Mouse (Mus musculus): ENCODE measurements around the gene Ubiad1.

The Ubiad1 gene

DNA sequence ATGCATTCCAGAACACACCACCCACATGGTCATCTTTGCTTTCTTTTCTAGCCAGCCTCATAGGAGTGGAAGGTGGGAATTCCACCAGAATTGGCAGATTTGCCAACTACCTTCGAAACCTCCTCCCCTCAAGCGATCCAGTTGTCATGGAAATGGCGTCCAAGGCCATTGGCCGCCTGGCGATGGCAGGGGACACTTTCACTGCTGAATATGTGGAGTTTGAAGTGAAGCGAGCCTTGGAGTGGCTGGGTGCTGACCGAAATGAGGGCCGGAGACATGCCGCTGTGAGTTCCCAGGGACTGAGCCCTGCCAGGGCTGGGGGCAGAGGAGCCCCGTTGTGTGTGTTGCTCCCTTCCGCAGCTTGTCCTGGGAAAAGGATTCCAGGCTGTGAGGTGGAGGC, 9.1 kb upstream of the Ubiad1 start:
- no peak for DNase-seq (ENCODE audit: low spot score in 2 of 2)

DNA sequence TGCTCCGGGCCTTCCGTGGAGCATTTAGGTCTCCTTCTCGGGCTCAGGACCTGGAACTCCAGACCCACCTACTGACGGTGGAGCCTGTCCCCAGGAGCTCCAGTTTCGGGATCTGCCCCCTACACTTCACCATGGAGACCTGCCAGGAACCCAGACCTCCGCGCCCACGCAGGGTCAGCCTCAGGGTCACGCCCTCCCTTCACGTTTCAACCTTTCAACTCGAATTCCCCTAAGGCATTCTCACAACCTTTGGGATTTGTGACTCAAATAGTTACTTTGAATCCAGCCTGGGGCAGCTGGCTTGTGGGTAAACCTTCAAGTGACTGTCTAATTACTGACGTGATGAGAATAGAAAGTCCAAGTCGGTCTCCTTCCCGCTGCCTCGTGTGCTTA, 4.3 kb upstream of the Ubiad1 start:
- peak in 1 of 2 experiments; percentile 21 for DNase-seq (ENCODE audit: low spot score in 2 of 2)

DNA sequence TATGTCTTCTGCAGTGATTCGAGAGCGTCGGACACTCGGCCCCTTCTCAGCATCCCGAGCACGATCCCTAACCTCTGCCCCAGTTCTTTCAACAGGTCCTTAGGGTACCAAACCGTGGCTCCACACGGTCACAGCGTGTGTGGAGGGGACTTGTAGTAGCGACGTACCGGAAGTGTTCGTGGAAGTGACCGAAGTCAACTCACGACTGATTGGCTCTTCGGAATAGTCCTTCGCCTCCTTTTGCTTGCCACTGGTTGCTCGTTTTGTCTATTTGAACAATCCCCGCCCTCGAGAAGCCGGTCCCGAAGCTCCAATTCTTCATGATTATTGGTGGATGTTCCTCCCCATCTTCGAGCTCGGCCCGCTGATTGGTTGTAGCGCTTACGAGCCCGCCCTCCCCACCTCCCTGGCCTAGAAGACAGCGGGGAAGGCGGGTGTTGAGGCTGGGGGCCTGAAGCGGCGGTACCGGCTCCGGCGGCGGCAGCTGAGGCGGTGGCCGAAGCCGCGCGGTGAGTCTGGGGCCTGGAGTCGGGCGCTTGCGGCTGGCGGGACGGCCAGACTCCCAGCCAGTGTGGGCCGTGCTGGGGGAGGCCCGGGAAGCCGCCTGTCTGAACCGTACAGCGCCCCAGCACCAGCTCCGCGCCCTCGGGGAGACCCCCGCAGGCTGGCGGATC, 3.7 kb upstream of the Ubiad1 start, which contains the start of gene Mtor:
Gene Mtor (plus strand): TSS at position 433 of the 674 bp plus-strand sequence.
- peak; percentile 83 to 86 for DNase-seq (ENCODE audit: low spot score in 2 of 2)

DNA sequence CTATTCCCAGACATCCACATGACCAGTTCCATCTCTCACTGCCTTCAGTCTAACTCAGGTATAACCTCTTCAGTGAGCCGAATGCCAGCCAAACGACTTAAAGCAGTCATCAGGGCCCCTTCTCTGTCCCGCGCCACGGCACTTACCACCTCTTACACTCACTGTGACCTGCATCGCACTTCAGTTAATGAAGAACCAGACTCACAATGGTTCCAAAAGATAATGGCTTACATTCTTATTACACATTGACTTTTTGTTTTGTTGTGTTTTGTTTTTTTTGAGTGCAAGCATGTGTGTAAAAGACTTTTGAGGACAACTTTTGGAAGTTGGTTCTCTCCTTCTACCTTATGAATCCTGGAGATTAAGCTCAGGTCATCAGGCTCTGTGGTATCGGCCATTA, 2.0 kb downstream of the Ubiad1 start:
- DNase-seq (ENCODE audit: low spot score in 2 of 2), result no peak

DNA sequence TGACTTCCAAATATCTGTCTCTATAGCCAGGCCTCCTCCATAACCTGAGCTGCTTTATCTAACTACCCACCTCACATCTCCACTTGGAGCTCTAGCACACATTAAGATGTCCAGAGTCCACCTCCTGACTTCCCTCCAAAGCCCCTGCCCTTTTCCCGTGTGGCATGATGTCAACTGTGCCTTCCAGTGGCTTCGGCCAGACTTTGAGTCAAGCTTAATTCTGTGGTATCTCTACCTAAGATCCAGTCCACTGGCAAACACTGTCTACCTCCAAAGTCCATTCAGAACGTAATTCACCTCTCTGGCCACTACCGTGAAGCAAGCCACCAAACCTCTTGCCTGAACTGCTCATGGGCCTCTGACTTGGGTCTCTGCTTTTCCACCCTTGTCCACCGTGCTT, 2.6 kb downstream of the Ubiad1 start:
- DNase-seq (ENCODE audit: low spot score in 2 of 2), result no peak

DNA sequence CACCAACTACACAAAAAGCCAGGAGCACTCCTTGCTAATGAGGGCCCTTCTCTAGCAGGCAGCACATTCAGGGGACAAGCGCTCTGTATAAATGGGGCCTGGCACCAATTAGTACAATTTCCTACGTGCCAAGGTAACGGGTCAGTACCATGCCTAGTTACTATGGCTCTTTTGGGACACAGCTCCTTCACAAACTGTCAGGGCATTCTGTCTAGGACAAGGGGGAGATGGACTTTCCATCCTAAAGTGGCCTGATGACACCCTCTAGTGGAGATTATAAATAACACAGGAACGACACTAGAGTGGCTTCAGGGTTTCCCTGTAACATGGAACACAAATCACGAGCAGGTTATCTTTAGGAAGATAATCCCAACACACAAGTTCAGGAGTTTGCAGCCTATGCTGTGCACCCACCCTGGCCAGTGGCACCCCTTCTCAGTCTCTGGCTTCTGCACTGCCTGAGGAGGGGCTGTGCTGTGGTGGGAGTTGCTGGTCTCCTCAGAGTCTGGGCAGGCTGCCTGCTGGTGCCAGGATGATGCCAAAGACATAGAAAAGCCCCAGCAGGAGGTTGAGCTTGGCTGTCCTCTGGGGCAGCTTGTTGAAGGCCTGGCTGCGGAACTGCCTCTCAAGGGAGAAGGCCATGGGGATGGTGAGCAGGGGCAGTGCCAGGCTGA, 8.8 kb downstream of the Ubiad1 start:
- peak; percentile 29 to 41 for DNase-seq (ENCODE audit: low spot score in 2 of 2)

DNA sequence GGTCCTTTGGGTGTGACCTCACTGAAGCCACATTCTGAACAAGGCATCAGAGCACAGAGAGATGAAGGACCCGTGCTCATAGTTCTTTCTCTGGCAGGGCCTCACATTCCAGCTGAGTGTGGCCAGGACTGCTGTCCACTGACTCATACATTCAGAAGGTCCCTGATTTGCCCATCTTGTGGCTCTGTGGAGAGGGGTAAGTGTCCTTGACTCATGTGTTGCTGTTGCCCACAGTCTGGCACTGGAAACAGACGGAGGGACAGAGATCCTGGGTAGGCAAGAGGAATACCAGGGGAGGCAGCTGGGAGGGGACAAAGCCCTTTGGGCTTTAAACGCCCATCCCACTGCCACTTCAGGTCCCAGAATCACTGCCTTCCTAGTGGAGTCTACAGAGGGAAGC, 9.5 kb downstream of the Ubiad1 start:
- DNase-seq (ENCODE audit: low spot score in 2 of 2), result no peak

DNA sequence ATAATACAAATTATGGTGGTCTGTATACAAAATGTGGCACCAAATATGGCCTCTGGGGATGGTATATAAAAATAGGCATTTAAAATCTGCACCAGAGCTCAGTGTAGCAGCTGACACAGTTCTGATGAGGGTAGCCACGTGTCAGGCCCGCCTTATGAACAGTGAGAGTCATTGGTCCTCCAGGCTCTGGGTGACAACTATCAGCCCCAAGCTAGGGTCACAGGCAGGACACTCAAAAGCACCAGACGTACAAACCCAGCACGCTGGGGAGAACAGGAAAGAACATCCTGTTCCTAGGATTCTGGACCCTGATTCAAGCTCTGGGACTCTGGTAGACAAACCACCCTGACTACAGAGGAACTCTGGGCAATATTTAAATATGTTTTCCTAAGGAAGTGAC, 10.0 kb downstream of the Ubiad1 start:
- no peak for DNase-seq (ENCODE audit: low spot score in 2 of 2)

DNA sequence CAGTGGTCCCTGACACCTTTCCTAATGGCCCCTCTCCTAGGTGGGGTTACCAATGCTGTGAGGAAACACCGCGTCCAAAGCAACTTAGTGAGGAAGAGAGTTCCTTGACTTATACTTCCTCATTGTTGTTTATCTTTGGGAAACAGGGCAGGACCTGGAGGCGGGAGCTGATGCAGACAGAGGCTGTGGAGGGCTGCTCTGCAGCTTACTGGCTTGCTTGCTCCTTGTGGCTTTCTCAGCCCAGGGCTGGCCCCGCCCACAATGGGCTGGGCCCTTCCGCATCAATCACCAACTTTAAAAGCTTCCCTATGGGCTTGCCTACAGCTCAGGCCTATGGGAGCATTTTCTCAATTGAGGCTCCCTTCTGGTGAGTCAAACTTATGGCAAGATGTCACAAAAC, 10.8 kb downstream of the Ubiad1 start:
- DNase-seq (ENCODE audit: low spot score in 2 of 2), result no peak

DNA sequence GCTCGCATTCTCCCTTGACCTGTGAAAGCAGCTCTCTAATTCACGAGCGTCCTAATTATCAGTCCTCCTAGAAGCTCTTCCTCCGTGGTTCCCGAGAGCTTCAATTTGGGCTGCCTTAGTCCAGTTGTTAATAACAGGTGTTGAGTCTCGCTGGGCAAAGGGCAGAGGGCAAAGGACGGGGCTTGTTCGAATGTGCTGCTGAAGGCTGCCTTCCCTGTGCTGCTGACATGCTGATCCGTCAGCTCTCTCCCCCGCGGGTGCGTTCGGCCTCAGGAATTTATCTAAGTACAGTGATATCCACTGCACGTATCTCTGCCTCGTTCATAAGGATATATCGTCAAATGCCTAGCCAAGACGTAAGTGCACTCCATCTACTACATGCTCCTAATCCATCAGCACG, 11.2 kb downstream of the Ubiad1 start:
- no peak for DNase-seq (ENCODE audit: low spot score in 2 of 2)

DNA sequence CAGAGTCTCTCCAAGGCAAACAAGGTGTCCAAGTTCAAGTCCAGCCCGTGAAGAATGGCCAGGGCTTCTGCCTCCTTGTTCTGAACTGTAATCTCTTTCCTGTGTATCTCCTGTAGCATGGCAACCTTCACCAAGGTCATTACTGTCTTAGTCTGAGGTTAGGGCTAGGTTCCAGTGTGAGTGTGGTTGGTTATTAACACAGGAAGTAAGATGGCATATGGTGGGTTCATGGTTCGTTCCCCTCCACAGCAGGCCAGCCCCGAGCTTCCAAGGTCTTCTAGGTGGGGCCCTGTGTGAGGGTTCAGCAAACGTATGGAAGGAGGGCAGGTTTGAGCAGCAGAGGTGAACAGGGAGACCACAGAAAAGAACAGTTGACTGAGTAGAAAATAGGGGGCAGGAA, 12.1 kb downstream of the Ubiad1 start:
- DNase-seq (ENCODE audit: low spot score in 2 of 2), result no peak

DNA sequence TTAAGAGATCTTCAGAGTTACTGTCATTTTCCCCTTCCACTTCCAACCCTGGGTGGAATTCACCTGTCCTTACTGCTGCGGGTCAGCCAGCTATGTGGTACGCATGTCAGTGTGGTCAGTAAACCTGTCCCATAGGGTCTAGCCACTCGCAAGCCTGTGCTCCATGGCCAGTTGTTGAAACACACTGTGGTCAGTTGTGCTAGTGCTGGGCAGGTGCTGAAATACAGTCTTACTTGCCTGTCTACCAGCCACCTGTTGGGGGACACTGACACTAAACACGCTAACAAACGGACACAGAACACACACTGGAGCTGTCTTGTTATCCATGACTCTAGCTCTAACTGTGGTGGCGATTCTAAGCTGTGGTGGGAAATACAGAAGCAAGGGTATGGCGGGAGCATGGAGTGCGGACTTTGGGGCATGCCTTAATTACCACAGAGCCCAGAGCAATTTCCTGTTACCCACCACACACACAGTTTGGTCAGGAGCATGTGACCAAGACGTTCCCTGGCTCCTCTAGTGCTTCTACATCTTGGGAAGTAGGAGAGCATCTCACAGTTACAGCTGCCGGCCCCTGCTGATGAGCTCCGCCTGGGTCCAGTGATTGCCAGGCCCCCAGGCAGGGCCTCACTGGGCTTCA, 13.6 kb downstream of the Ubiad1 start:
- DNase-seq (ENCODE audit: low spot score in 2 of 2), result no peak

DNA sequence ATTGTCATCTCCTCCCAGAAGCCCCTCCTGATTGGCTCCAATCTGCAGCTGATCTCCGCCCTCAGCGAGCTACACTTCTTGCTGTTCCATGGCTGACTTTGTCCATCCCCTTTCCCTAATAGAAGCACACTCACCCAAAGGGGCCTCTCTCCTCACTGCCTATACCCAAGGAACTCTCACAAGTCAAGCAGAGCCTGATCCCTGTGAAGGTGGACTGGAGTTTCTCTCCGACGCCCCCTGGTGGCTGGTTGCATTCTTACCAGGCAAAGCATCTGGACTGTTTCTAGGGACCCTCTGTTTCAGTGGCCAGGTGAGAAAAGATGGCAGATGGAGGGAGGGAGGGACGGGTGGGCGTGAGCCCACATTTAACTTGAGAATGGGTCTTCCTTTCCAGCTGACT, 14.9 kb downstream of the Ubiad1 start:
- peak; percentile 59 to 65 for DNase-seq (ENCODE audit: low spot score in 2 of 2)

DNA sequence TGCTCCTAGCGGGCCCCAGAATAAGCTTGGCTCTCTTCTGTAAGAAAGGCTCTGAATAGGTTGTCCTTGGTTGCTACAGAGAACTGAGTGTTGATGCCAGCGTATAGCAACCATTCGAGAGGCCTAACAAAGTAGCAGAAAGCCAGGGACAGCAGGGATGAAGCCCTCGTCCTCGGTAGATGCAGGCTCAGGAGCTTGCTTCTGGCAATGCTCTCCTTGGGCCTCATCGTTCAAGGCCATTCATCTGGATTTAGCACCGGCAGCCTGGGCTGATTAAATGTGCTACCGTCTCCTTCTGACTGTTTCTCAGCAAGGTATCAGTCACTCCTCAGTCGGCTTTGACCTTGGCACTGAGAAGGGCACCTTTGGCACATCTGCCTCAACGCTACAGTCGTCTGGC, 15.4 kb downstream of the Ubiad1 start:
- DNase-seq (ENCODE audit: low spot score in 2 of 2), result no peak

DNA sequence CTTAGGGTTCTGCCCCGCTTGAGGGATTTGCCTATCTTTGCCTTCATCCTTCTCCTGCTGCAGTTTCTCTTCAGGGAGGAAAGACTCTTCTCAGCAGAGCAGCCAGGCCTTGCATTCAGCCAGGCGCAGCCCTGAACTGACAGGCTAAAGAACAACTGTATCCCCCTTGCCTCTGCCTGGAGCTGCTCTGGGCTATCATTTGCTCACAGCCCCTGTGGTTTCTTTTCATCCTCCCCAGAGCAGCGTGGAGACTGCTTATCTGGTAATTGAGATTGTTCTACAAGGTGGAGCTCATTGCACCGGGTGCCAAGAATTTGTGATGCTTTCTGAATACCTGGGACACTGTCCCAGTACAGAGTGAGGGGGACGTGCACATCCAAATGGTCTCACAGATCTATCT, 16.0 kb downstream of the Ubiad1 start:
- DNase-seq (ENCODE audit: low spot score in 2 of 2), result no peak

DNA sequence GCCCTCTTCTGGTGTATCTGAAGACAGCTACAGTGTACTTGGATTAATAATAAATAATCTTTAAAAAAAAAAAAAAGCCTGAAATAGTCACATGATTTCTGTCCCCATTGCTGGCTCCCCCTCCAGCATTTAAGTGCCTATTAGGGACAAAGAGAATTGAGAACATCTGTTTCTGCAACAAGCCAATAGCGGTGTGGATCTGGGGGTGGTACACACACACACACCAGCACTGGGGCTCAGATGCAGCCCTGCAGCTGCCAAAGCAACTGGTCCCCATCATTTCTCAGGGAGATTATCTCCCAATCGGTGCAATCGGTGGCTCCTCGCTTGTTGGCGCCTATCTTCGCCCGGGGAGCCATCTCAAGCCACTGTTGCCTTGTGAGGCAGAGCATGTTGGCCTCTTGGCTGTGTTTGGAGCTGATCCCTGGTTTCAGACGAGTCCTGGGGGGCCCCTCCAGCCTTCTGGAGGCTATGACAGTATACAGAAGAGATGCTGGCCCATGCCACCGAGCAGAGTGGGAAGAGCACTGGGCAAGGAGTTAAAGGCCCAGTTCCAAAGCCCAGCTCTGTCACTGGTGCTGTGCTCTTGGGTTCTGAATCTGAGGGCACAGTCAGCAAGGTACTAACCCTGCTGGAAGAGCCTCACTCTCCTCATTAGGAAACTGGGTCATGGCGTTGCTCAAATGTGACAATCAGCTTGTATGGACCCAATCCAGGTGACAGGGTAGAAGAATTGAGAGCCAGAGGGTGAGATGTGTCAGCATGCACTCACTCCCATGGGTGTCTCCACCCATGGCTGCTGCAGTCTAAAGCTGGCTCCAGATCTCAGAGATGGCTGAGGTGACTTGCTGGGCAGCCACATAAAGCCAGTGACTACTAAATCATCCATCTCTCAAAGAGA, 17.4 kb downstream of the Ubiad1 start:
- DNase-seq (ENCODE audit: low spot score in 2 of 2), result no peak

DNA sequence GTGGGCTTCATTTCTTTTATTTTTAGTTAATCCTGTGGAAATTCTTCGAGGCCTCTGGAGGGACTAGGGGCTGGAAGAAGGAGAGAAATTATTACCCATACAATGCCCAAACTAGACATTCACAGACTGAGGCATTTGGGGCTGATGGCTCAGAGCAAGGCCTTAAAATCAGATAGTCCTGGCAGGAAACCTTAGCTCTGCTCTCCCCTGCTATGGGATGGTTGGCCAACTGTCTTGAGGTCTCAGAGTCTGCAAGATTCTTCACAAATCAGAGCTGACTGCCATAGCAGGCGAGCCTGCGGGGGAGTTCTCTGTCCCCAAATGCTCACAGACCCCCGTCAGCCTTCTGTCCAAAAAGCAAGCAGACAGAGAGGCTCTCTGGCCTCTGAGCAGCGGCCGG, 27.0 kb downstream of the Ubiad1 start:
- DNase-seq (ENCODE audit: low spot score in 2 of 2), result no peak

DNA sequence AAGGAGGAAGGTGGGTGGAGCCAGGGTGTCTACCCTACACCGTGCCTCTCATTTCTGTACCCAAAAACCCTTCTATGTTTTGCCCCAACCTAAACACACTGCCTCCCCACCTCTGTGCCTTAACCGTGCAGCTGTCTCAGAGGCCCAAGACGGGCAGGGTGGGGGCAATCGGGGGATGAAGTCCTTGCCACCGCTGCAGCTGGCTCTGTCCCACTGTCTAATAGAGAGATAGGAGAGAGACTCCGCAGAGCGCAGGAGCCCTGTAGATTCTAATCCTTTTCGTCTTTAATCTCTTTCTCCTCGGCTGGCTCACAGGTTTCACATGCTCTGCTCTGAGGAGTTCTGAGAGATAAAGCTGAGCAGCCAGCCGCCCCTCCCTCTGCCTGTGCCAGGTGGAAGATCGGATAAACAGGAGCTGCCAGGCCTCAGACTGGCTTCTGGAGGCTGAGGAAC, 27.5 kb downstream of the Ubiad1 start:
- DNase-seq (ENCODE audit: low spot score in 2 of 2), result no peak

DNA sequence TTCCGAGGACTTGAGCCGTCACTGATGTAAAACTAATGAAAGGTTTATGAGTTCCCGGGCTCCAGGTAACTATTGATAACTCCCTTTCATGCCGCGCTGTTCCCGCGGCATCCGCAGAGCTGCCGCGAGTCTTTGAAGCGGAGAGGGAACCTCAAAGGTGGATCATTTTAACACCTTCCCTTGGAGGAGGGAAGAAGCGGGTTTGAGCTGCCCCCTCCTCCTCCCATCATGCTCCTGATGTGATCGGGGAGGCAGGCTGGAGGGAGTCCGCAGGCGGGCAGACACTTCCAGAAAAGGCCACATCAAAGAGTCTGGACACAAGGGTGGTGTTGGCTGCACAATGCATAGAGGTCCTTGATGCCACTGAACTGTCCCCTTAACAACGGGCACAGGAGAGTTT, 29.0 kb downstream of the Ubiad1 start:
- no peak for DNase-seq (ENCODE audit: low spot score in 2 of 2)

DNA sequence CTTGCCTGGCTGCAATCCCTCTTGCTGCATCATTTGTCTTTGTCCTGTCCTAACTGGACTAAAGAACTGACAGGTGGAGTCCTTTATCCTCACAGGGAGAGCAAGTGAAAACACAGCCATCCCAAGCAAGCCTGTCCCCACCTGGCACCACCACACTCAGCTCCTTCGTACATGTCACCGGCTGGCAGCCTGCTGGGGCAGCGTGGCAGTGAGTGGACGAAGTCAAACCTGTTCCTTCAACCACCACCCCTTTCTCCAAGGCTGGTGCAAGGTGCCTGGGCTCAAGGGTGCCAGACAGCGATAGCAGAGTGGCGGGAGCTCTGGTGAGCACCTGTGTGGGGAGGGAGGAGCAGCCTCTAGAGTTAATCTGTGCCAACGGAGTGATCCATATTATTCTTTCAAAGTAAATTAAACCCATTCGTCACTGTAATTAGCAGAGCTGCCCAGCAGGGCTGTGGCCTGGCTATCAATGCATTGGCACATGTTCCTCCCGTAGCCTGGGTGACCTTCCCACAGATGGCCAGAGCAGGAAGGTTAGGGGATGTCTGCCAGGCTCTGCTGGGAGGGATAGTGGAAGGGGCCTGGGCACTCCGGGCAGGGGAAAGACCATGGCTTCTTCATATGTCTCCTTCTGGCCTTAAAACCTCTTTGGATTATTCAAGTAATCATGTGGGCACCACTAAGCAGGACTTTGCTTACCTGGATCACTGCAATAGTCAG, 36.2 kb downstream of the Ubiad1 start:
- no peak for DNase-seq (ENCODE audit: low spot score in 2 of 2)

DNA sequence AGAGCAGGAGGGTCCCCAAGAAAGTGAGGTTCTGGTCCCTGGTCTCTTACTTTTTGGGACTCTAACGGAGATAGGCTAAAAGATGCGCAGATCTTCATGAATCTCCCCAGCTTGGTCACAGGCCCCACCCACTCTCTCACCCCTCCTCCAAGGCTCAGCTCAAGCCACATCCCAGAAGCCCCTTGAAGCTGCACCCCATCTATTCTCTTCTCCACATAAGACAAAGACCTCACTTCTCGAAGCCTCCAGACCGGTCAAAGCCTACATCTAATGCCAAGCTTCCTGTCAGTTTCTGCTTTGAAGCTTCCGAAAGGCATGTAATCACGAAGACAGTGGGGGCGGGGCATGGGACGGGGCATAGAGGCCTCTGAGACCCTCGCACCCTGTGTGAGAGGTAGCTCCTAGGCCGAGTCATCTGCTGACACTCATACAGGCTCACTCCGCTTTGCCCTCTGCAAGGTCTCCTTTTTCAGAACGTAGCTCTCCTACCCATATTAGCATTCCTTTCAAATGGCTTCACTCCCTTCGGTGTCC, 39.2 kb downstream of the Ubiad1 start:
- no peak for DNase-seq (ENCODE audit: low spot score in 2 of 2)

Data from frontal cortex, postnatal 25 days (tissue).